Mouse (Mus musculus): ENCODE measurements around the gene Rps9.
A peak's percentile ranks its signal among the peaks of the same experiment; 100 is the strongest.
"Not testable (repeated sequence)": the region's sequence is repeated elsewhere in the genome, so short reads cannot be mapped to it uniquely, and the experiment has no call there.

Rps9 gene

DNA sequence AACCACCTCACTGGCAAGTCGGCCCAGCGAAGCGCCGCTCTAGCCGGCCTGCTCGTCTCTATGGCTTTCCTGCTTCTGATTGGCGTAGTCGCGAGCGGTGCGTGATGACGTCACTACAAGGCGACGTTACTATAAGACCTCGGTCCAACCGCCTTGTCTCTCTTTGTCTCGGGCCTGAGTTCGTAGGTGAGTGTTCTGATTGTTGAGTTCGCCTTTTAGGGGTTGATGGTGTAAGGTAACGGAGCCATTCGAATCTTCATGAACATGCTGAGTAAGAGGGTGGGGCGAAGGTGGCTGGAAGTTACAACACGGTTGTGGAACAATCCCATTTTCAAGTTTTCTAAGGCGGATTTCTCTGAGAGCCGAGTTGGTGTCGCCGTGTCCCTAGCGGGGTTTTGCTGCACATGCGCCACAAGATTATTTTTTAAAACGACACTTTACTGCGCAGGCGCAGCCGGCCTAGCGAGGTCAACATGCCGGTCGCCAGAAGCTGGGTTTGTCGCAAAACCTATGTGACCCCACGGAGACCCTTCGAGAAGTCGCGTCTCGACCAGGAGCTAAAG, at the start of gene Rps9:
TSS of gene Rps9 (plus strand) at position 115 of the 563 bp plus-strand sequence.
- peak; percentile 95 for DNase-seq

- no peak for DNase-seq
These were observed 46.8 kb upstream of the Rps9 start for GRCm38 (mm10) chr7:3656966-3657365.

GRCm38 (mm10) chr7:3658578-3658977, 45.2 kb upstream of the Rps9 start:
- no peak for DNase-seq

DNA sequence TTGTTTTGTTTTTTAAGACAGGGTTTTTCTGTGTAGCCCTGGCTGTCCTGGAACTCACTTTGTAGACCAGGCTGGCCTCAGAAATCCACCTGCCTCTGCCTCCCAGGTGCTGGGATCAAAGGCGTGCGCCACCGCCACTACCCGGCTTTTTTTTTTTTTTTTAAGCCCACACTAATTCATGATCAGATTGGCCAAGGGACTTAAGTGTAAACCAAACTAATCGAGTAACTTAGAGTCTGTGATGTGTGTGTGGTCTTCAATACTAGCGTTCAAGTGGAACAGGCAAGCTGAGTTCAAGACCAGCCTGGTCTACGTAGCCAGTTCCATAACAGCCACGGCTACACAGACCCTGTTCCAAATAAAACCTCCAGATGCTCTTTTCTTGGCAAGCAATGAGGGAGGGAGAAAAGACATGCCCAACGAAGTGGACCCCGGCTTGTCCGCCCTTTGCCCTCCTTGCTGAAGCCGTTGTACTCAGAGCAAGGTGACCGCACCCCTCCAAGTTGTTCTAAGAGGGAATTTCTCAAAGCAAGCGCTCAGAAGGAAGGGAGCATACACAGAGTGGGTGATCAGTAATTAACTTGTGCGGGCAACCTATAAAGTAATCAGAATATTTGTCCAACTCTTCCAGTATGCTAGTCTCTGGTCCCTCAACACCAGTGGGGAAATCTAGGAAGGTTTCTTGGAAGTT, 39.1 kb upstream of the Rps9 start:
- no peak for DNase-seq

- peak; percentile 92 for DNase-seq
These were observed 38.3 kb upstream of the Rps9 start, which contains the start of gene Leng1 for GRCm38 (mm10) chr7:3665215-3666114. Gene Leng1 (minus strand): TSS chr7:3665840.

GRCm38 (mm10) chr7:3666921-3667391, 36.8 kb upstream of the Rps9 start:
- no peak for DNase-seq

DNA sequence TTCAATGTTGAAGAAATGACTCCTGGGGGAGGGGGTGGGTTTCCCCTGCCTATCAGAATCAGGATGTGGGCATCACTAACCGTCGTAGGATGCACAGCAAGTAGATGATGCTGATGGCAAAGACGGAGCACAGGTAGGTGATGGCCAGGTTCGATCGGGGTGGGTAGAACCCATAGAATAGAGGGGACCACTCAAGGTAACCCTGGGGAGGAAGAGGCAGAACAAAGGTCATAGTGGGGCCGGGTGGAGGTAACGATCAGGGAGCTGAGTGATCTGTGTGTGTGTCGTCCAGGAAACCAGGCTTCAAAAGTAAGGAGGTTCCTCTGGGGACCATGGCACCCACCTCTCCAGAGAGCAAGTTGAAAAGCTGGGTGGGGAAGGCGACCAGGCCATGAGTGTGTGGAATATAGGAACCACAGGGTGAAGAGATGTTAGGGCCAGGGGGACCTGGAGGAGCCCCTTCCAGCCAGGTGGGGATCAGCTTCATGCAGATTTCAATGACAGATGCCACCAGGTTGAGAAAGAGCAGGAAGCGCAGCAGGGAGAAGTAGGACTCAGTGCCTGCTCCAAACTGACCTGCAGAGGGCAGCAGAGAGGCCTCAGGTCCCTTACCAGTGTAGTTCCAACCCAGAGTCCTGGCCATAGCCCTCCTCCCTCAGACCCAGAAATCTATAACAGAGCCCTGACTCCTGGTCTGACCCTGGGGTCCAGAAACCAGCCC, 29.1 kb upstream of the Rps9 start:
- peak; percentile 92 for DNase-seq

- DNase-seq, result no peak
These were observed 28.6 kb upstream of the Rps9 start for GRCm38 (mm10) chr7:3675228-3675548.

GRCm38 (mm10) chr7:3676371-3676770, 27.4 kb upstream of the Rps9 start:
- no peak for DNase-seq

DNA sequence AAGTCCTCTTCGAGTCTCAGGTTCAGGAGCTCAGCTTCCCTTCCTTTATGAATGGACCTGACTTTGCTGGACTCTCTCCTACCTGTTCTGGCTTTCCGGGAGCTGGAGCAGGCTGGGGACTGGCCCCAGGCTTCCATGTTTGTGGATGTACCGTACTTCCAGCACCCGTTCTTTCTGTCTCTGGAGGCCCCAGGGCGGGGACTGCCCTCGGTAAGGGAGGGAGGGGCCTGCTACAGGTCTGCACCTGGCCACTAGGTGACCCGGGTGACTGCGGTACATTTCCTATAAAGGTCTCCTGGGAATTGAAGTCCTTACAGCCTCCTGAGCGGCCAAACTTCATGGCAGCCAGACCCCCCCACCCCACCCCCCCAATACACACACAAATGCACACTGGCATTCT, 26.5 kb upstream of the Rps9 start, which contains the start of gene Tmc4:
TSS of gene Tmc4 (minus strand) at position 212 of the 400 bp plus-strand sequence.
- no peak for DNase-seq

DNA sequence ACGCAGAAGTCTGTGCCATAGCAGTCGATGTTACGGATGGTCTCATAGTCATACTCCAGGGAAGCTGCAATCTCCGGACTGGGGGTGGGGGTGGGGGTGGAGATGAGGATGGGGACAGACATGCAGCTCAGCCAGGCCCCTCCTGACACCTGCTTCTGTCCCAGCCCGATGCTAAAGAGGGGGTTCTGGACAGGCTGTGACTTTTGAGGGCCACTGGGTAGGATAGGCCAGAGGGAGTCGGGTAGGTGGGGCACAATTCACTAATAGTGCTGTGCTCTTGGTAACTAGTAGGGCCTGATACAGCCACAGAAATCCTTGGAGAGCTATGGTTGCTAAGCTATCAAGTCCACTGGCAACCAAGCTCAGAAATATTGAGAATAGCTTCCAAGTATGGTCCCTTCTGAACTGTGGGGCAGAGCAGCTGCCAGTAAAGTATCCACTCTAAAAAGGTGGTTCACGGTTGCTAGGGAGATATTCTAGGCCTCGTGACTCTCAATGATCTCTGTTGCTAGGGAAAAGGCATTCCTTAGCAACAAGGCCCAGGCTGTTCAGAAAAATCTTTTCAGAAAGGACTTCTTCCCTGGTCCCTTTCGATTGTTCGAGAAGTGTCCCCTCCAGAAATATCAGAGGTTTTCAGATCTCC, 19.8 kb upstream of the Rps9 start:
- DNase-seq, result no peak

DNA sequence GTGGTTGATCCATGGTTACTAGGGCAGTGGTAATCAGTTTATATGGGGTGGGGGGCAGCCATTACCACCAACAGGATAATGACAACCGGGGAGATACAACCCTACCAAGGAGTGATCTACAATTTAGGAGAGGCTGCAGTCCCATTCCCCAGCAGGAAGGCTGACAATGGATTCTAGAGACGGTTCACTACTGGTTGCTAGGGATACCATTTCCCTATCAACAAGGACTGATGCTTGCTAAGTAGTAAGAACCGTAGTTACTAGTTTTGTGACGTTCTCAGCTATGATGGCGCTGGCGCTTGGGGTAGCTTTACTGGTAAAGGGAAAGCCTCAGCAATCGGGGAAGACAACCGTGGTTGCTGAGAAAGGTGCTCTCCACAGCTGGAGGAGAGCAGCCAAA, 19.1 kb upstream of the Rps9 start:
- no peak for DNase-seq

DNA sequence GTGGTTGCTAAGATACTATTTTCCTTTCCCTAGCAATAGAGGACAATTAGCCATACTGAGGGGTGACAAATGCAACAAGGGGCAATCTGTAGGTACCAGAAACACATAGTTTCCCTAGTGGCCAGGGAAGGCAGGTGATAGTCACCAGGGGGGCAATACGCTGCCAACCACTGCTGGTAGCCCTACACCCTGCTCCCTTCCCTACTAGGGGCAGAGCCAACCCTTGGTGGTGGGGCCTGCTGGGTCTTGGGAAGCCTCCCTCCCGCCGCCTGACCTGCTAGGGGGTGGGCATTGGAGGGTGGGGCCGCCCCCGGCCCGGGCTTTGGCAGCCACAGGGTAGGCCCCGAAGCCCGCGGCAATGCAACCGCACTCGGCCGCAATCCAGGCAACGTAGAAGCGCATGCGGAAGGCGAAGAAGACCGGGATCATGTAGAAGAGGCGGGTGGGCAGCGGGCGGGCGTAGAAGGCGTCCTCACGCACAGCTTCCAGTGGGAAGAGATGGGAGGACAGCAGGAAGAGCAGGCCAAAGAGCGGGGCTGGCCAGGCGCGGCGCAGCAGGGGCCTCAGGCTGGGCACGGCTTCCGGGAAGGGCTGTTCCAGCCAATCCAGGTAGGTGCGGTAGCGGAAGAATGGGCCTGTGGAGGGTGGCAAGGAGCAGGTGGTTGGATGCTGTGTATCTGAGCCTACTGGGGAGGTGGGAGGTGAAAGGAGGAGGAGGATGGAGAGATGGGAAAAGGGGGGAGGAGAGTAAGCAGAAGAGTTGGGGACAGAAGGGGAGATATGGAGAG, 18.2 kb upstream of the Rps9 start:
- no peak for DNase-seq

- DNase-seq, result no peak
These were observed 11.9 kb upstream of the Rps9 start for GRCm38 (mm10) chr7:3691919-3692318.

DNA sequence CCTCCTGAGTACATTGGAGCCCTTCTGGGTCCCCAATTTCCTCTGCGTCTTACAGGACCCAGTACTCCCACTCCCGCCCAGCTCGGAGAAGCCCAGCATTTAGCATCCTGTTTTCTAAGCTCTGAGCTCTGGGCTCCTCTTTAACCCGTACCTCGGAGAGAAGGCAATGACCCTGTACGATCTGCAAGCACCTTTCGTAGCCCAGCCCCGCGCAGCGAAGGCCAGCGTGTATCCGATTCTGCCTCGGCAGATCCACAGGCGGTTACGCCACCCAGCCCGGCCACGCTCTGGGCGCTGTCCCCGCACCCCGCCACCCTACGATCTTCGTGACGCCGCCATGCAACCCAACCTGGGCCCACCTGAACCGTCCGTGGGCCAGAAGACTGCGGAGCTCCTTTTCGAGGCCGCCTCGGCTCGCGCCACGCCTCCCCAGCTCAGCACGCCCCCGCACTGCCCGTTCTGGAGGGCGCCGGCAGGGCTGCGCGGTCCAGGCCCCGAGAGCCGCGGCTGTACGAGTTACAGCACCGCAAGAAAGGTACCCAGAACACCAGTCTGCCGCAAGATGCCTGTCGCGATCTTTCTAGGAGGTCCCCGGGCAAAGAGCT, 11.3 kb upstream of the Rps9 start, which contains the start of gene Tsen34:
TSS of gene Tsen34 (plus strand) at position 482 of the 605 bp plus-strand sequence.
- DNase-seq, result no peak

- DNase-seq, result peak; percentile 90
These were observed 10.6 kb upstream of the Rps9 start, which contains the start of gene Mboat7 for GRCm38 (mm10) chr7:3692987-3693808. Gene Mboat7 (minus strand): TSS chr7:3693523.

DNA sequence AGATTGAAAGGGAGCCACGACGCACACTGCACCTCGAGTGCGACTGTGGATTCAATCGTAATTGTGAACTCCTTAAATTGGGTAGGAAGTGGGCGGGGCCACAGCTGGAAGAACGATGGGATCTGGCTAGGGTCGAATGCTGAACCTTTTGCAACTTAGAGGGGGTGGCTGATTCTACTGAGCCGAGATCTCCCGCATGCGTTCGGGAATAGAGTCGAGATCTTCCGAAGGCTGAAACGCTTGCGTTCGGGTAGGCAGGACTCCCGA, 10.1 kb upstream of the Rps9 start:
- DNase-seq, result no peak

GRCm38 (mm10) chr7:3694076-3694948, 9.5 kb upstream of the Rps9 start:
- DNase-seq, result peak; percentile 53

GRCm38 (mm10) chr7:3694949-3695305, 8.9 kb upstream of the Rps9 start:
- not testable (repeated sequence) for DNase-seq

All from right cerebral cortex, postnatal 4 days (tissue).